Mouse (Mus musculus): ENCODE measurements at regions not wholly inside any gene's neighbourhood (a gene's known extent, or its start where the extent isn't known, plus 50 kb on each side); places are given as distances from the start of the nearest gene placed in this dataset.

DNA sequence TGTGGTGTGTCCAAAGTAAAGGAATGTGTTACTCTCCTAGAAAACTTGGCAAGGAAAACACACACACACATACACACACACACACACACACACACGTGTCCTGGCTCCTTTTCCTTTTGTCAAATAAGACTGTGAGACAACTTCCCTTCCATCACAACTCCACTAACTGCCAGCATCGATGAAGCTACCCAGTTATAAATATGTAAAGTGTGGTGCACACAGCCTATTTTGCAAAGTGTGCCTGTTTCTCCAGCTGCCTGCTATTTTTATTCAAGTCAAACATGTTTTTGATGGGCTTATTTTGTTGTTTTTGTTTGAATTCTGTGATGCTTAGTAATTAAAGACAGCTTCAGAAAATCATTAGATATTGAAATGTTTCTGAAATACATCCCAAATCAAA is 232.7 kb upstream of the Dppa4 start:
- TF ChIP-seq USF2 (conservative IDR thresholded peaks at IDR 0.05; ENCODE audit: low read depth, low read length), result no peak
- TF ChIP-seq CTCF (conservative IDR thresholded peaks at IDR 0.05 in 1 of 2, IDR thresholded peaks at IDR 0.05 in 1 of 2; ENCODE audit: low read depth in 2 of 2, low read length in 2 of 2), result no peak
- no peak for TF ChIP-seq SMC3 (IDR thresholded peaks at IDR 0.05; ENCODE audit: low read depth, low read length)
- TF ChIP-seq NELFE (IDR thresholded peaks at IDR 0.05; ENCODE audit: low read depth, low read length), result no peak
- no peak for TF ChIP-seq POLR2A (IDR thresholded peaks at IDR 0.05; ENCODE audit: low read depth, low read length)
- no peak for TF ChIP-seq KAT2A (IDR thresholded peaks at IDR 0.05; ENCODE audit: insufficient replicate concordance, low read length)
- no peak for TF ChIP-seq TCF12 (IDR thresholded peaks at IDR 0.05; ENCODE audit: low read depth, low read length)
- no peak for TF ChIP-seq TBP (conservative IDR thresholded peaks at IDR 0.05; ENCODE audit: low read depth, low read length)
- TF ChIP-seq MAFK (IDR thresholded peaks at IDR 0.05; ENCODE audit: insufficient replicate concordance, low read length), result no peak
- no peak for TF ChIP-seq JUND (conservative IDR thresholded peaks at IDR 0.05; ENCODE audit: low read depth, low read length)
